Mouse (Mus musculus) hindbrain, embryonic 16.5 days (tissue): Measurements from ENCODE around the gene Arhgef25. TPM values are rescaled to one million over a fixed set of nuclear protein-coding genes. Genes with fewer than 3 reads are reported as not detected.

Source experiments
- ATAC-seq: fragments of 200-750 bp; cut with Nextera tagmentation; 2 replicates; pipeline ENCODE4 v1.8.0; 2017; ENCODE audit warnings: moderate TSS enrichment, moderate library complexity
- H3K27ac ChIP-seq: fragments of 300-500 bp; sonication (generic); 2 replicates; pipeline ENCODE4 v1.5.1; 2014; ENCODE audit warnings: low read depth, mild to moderate bottlenecking, control low read depth, low read length, moderate library complexity
- H3K27me3 ChIP-seq: fragments of 300-500 bp; sonication (generic); replicated peaks from 2 replicates; pipeline ENCODE4 v1.6.1; 2014; ENCODE audit warnings: low read length; ENCODE audit not compliant: control insufficient read depth, insufficient read depth
- H3K36me3 ChIP-seq: fragments of 300-500 bp; sonication (generic); 2 replicates; pipeline ENCODE4 v1.6.1; 2014; ENCODE audit warnings: mild to moderate bottlenecking, low read length, moderate library complexity, mixed read lengths; ENCODE audit not compliant: control insufficient read depth, insufficient read depth
- H3K4me1 ChIP-seq: fragments of 300-500 bp; sonication (generic); 2 replicates; pipeline ENCODE4 v1.6.1; 2014; ENCODE audit warnings: low read depth, low read length; ENCODE audit not compliant: control insufficient read depth, insufficient read depth
- H3K4me2 ChIP-seq: fragments of 300-500 bp; sonication (generic); 2 replicates; pipeline ENCODE4 v1.6.1; 2014; ENCODE audit warnings: mild to moderate bottlenecking, low read length, control low read depth, moderate library complexity
- H3K4me3 ChIP-seq: fragments of 300-500 bp; sonication (generic); 2 replicates; pipeline ENCODE4 v1.5.1; 2014; ENCODE audit warnings: mild to moderate bottlenecking, low read length, control low read depth, moderate library complexity
- H3K9ac ChIP-seq: fragments of 300-500 bp; sonication (generic); 2 replicates; pipeline ENCODE4 v1.6.1; 2014; ENCODE audit warnings: low read depth, mild to moderate bottlenecking, control low read depth, low read length, moderate library complexity
- H3K9me3 ChIP-seq: fragments of 300-500 bp; sonication (generic); 2 replicates; pipeline ENCODE4 v1.6.1; 2014; ENCODE audit warnings: mild to moderate bottlenecking, low read length, moderate library complexity; ENCODE audit not compliant: control insufficient read depth
- WGBS: fragments of 180-500 bp; shearing (Covaris S2); extraction: QIAGEN DNeasy Blood & Tissue Kit; methylation state at CpG from one replicate; pipeline ENCODE4 v1.1.7; 2014; 5-methylcytosine and 5-hydroxymethylcytosine counted together
- polyA plus RNA-seq: library from polyadenylated mRNA; unstranded; fragments of >200 nt; fragmentation: Nextera tagmentation; extraction: Ambion mirVana; gene quantifications from 2 replicates; pipeline ENCODE4 v1.2.1, GENCODE M21; 2015

Arhgef25 gene
- polyA plus RNA-seq, 1 experiment from 2014 or later: 29.1 TPM

GRCm38 (mm10) chr10:127225732-127226131 lies 35.8 kb upstream of the Arhgef25 start:
- WGBS: 28% methylated on average over 10 of the region's 10 CpGs
- peaks cover 29% of the 10 kb centered on the region for H3K36me3 ChIP-seq
- H3K4me2 ChIP-seq: no peak overlapping the region
- no peak overlapping the region for H3K4me3 ChIP-seq
- no peak overlapping the region for H3K9ac ChIP-seq
- ATAC-seq: no peak
- H3K4me1 ChIP-seq: no peaks in the 10 kb centered on the region
- no peaks in the 10 kb centered on the region for H3K27me3 ChIP-seq
- H3K9me3 ChIP-seq: no peaks in the 10 kb centered on the region
- no peak overlapping the region for H3K27ac ChIP-seq

GRCm38 (mm10) chr10:127225213-127225612 lies 35.3 kb upstream of the Arhgef25 start:
- Histone ChIP-seq H3K27ac (no peak overlapping the region), H3K27me3 (no peaks in the 10 kb centered on the region), H3K4me2 (no peak overlapping the region), H3K9me3 (no peaks in the 10 kb centered on the region), H3K9ac (no peak overlapping the region), H3K4me3 (no peak overlapping the region), H3K36me3 (peaks cover 25% of the 10 kb centered on the region), H3K4me1 (no peaks in the 10 kb centered on the region)
- 29% methylated on average over 6 of the region's 6 CpGs for WGBS
- no peak for ATAC-seq

GRCm38 (mm10) chr10:127218339-127218738 lies 28.5 kb upstream of the Arhgef25 start:
- no peaks in the 10 kb centered on the region for H3K36me3 ChIP-seq
- WGBS: 84% methylated on average over 2 of the region's 2 CpGs
- H3K4me2 ChIP-seq: no peak overlapping the region
- H3K4me3 ChIP-seq: no peak overlapping the region
- no peak for ATAC-seq
- no peaks in the 10 kb centered on the region for H3K27me3 ChIP-seq
- no peaks in the 10 kb centered on the region for H3K4me1 ChIP-seq
- H3K9me3 ChIP-seq: no peaks in the 10 kb centered on the region
- H3K27ac ChIP-seq: no peak overlapping the region
- H3K9ac ChIP-seq: no peak overlapping the region

GRCm38 (mm10) chr10:127217177-127217576 lies 27.3 kb upstream of the Arhgef25 start:
- H3K27ac ChIP-seq: no peak overlapping the region
- no peaks in the 10 kb centered on the region for H3K4me1 ChIP-seq
- no peaks in the 10 kb centered on the region for H3K27me3 ChIP-seq
- no peak for ATAC-seq
- no peaks in the 10 kb centered on the region for H3K9me3 ChIP-seq
- no peak overlapping the region for H3K4me3 ChIP-seq
- H3K4me2 ChIP-seq: no peak overlapping the region
- H3K36me3 ChIP-seq: no peaks in the 10 kb centered on the region
- no peak overlapping the region for H3K9ac ChIP-seq

GRCm38 (mm10) chr10:127216456-127216855 lies 26.6 kb upstream of the Arhgef25 start:
- WGBS: 95% methylated on average over 11 of the region's 11 CpGs
- H3K36me3 ChIP-seq: no peaks in the 10 kb centered on the region
- H3K4me3 ChIP-seq: no peak overlapping the region
- no peaks in the 10 kb centered on the region for H3K9me3 ChIP-seq
- H3K4me2 ChIP-seq: no peak overlapping the region
- H3K27me3 ChIP-seq: no peaks in the 10 kb centered on the region
- no peaks in the 10 kb centered on the region for H3K4me1 ChIP-seq
- no peak overlapping the region for H3K27ac ChIP-seq
- H3K9ac ChIP-seq: no peak overlapping the region
- ATAC-seq: no peak

GRCm38 (mm10) chr10:127214422-127214803 lies 24.5 kb upstream of the Arhgef25 start:
- Histone ChIP-seq H3K4me3 (no peak overlapping the region), H3K9me3 (no peaks in the 10 kb centered on the region), H3K9ac (no peak overlapping the region), H3K27ac (no peak overlapping the region), H3K4me1 (peaks cover 13% of the 10 kb centered on the region), H3K36me3 (no peaks in the 10 kb centered on the region), H3K27me3 (no peaks in the 10 kb centered on the region), H3K4me2 (no peak overlapping the region)
- ATAC-seq: no peak
- WGBS: 55% methylated on average over 1 of the region's 1 CpGs

- Histone ChIP-seq H3K27ac (no peak overlapping the region), H3K36me3 (no peaks in the 10 kb centered on the region), H3K27me3 (no peaks in the 10 kb centered on the region), H3K4me1 (peaks cover 13% of the 10 kb centered on the region), H3K4me2 (no peak overlapping the region), H3K9me3 (no peaks in the 10 kb centered on the region), H3K9ac (no peak overlapping the region), H3K4me3 (no peak overlapping the region)
- WGBS: 83% methylated on average over 13 of the region's 13 CpGs
- no peak for ATAC-seq
Measured at GRCm38 (mm10) chr10:127213704-127214421, 24.0 kb upstream of the Arhgef25 start.

GRCm38 (mm10) chr10:127213272-127213671 lies 23.4 kb upstream of the Arhgef25 start:
- Histone ChIP-seq H3K27me3 (no peaks in the 10 kb centered on the region), H3K9me3 (no peaks in the 10 kb centered on the region), H3K9ac (no peak overlapping the region), H3K4me3 (no peak overlapping the region), H3K4me1 (peaks cover 13% of the 10 kb centered on the region), H3K4me2 (no peak overlapping the region), H3K27ac (no peak overlapping the region), H3K36me3 (peaks cover 3% of the 10 kb centered on the region; the same call in 1 of the 2 replicates)
- ATAC-seq: no peak
- WGBS: 94% methylated on average over 8 of the region's 8 CpGs

- H3K27ac ChIP-seq: 0 out of 2 replicates have a peak within 1 kb of the TSS, but pooled peaks have one; percentile 37
- H3K4me2 ChIP-seq: peak within 1 kb of the TSS; percentile 92
- under 1% methylated on average over 27 of the region's 47 CpGs for WGBS
- H3K36me3 ChIP-seq: peaks cover 8% of the 10 kb centered on the region
- H3K4me1 ChIP-seq: peaks cover 13% of the 10 kb centered on the region
- peak within 1 kb of the TSS; percentile 78 for H3K9ac ChIP-seq
- ATAC-seq: peak; percentile 97
- no peaks in the 10 kb centered on the region for H3K27me3 ChIP-seq
- no peaks in the 10 kb centered on the region for H3K9me3 ChIP-seq
- H3K4me3 ChIP-seq: peak within 1 kb of the TSS; percentile 68
Measured at GRCm38 (mm10) chr10:127211414-127211854, 21.6 kb upstream of the Arhgef25 start, which contains the start of gene Pip4k2c. Pip4k2c (minus strand) TSS chr10:127211585.
